Mouse (Mus musculus): Measurements from ENCODE around the gene Srpk2.

DNA sequence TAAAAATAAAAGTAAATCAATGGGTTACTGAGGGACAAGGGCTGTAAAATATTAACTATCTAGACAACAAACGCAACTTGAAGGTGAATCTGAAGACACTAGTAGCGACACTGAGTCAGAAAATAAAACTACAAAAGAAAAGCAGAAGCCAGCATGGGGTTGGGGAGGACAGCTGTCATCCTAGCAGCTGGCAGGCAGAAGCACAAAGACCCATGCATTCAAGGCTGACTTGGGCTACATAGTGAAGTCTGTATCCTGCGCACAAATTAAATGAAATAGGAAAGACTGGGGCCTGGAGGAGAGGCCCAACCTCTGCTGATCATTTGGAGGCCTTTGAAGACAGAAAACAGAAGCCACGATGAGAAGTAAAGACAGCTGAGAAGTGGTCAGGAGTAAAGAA is 106.6 kb downstream of the Srpk2 start:
- TF ChIP-seq CTCF (IDR thresholded peaks at IDR 0.05; ENCODE audit: low read depth, low read length) (no peak), POLR2A (IDR thresholded peaks at IDR 0.05; ENCODE audit: extremely low read depth, insufficient read depth, low read length) (no peak)

All from liver, adult 2 months (tissue).